Mouse (Mus musculus) spleen, adult 2 months (tissue): Measurements from ENCODE around the gene Trim8.

Experiments used
- CTCF ChIP-seq: fragments of 200-500 bp; IDR thresholded peaks from 2 replicates; pipeline ENCODE4 v1.5.1; 2011; ENCODE audit warnings: mild to moderate bottlenecking, inconsistent platforms; ENCODE audit not compliant: insufficient read depth, insufficient read length, insufficient replicate concordance; ENCODE audit errors: extremely low read depth
- POLR2A ChIP-seq: fragments of 200-500 bp; IDR thresholded peaks from 2 replicates; pipeline ENCODE4 v1.6.1; 2011; ENCODE audit warnings: low read depth, low read length, inconsistent platforms

DNA sequence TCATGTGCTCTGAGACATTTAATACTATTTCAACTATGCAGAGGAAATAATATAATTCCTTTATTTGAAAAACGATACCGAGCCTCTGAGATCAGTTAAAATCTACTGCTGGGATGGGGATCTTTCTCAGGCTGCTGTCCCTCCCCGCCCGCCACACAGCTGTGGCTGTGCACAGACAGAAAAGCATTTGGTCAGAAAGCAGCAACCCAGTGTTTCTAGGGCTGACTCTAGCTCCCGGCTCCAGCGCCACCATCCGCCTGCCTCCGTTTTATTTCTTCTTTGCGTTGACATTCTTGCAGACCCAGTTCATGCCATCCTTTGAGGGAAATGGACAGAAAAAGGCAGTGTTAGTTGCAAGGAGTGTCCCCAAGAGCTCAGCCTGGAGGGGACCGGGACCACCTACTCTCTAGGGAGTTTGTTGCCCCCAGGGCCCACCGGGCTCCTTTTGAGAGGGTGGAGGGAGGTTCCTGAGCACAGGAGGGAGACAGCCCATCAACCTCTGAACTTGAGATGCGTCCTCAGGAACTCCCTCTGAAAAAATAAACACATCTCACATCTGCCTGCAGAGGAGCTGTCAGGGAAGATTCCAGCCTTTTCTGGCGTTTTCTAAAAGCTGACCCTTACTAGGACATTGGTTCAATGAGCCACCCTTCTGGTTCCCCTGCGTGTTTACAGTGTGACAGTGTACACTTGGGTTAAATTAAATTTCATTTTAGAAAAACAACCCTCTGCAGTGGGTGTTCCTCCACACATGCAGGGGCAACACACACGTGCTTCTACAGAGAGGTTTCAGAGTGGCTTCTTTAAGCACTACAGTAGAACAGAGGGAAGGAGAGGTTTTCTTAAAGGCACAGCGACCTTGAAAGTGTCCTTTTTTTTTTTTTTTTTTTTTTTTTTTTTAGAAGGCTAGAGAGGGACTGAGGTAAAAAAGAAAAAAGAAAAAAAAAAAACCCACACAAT is 29.8 kb downstream of the Trim8 start:
- no peak for TF ChIP-seq CTCF
- no peak for TF ChIP-seq POLR2A
